ENCODE assay signal across 9 mouse cellular contexts in genomic region chr2:97478175-97478924, GRCm38 (mm10).
DNase-seq lines count a peak whose midpoint lies in the region; ATAC-seq and TF ChIP-seq lines count a peak whose summit lies in the region.
"Had no signal": no experiment of that assay in that cellular context is flagged by ENCODE, and none has a peak within 500 bp of the region (broad histone marks: within the 10 kb centered on the region; RNA-seq: fewer than 3 reads in every experiment).

No protein-coding gene starts in this region.

- ATAC-seq in stomach, embryonic 16.5 days (ENCODE audit: insufficient read depth, low FRiP score) = peak; percentile 40
- no peak for ATAC-seq in stomach, postnatal 0 days (ENCODE audit: low FRiP score, low TSS enrichment)
- ATAC-seq in erythroid progenitor cell, adult 5-6 weeks (replicated peaks; ENCODE audit: low FRiP score, poor library complexity, severe bottlenecking) = no peak

- TF ChIP-seq EP300 in stomach, postnatal 0 days (optimal IDR thresholded peaks at IDR 0.05) = no peak

- no peak overlapping the region for H3K4me3 ChIP-seq in stomach, embryonic 16.5 days (replicated peaks; ENCODE audit: low read length)
- H3K4me3 ChIP-seq in stomach, postnatal 0 days (ENCODE audit: low read depth, low read length) = no peak overlapping the region
- H3K4me3 ChIP-seq: liver, embryonic 15.5 days had no signal

- no peaks in the 10 kb centered on the region for H3K27me3 ChIP-seq in stomach, embryonic 16.5 days (ENCODE audit: control insufficient read depth, insufficient read depth, low read length)
- H3K27me3 ChIP-seq in stomach, postnatal 0 days (ENCODE audit: control insufficient read depth, insufficient read depth, low read length) = no peaks in the 10 kb centered on the region
- H3K27me3 ChIP-seq: liver, embryonic 15.5 days had no signal

- H3K36me3 ChIP-seq in stomach, embryonic 16.5 days (ENCODE audit: control insufficient read depth, insufficient read depth, low read length) = no peaks in the 10 kb centered on the region
- no peaks in the 10 kb centered on the region for H3K36me3 ChIP-seq in stomach, postnatal 0 days (ENCODE audit: control insufficient read depth, insufficient read depth, low read length)
- H3K36me3 ChIP-seq: liver, embryonic 15.5 days had no signal

- peak; percentile 9 for DNase-seq in cerebellum, adult 9-11 months
- no peak for DNase-seq in cerebellum, adult 8-10 months
- DNase-seq in stomach, postnatal 0 days (ENCODE audit: low spot score) = no peak
- DNase-seq in layer of hippocampus, postnatal 10 days (ENCODE audit: low spot score in 2 of 2) = peak; percentile 33 to 48
- DNase-seq in lung, adult 18-20 months = no peak
- DNase-seq in cerebellum, adult 11 months = no peak

- H3K4me1 ChIP-seq in stomach, embryonic 16.5 days (ENCODE audit: control insufficient read depth, insufficient read depth, low read length) = no peaks in the 10 kb centered on the region
- no peaks in the 10 kb centered on the region for H3K4me1 ChIP-seq in stomach, postnatal 0 days (replicated peaks; ENCODE audit: control insufficient read depth, insufficient read depth)
- H3K4me1 ChIP-seq: liver, embryonic 15.5 days had no signal

- no peak for TF ChIP-seq CTCF in stomach, postnatal 0 days (IDR thresholded peaks at IDR 0.05; ENCODE audit: low read depth)

- H3K9ac ChIP-seq in stomach, embryonic 16.5 days (ENCODE audit: low read length) = no peak overlapping the region
- no peak overlapping the region for H3K9ac ChIP-seq in stomach, postnatal 0 days (ENCODE audit: low read length)
- H3K9ac ChIP-seq: liver, embryonic 15.5 days had no signal

- no peak overlapping the region for H3K27ac ChIP-seq in stomach, embryonic 16.5 days (ENCODE audit: low read length)
- H3K27ac ChIP-seq in stomach, postnatal 0 days (replicated peaks) = no peak overlapping the region
- H3K27ac ChIP-seq: liver, embryonic 15.5 days had no signal

- WGBS in stomach, embryonic 16.5 days = 76% methylated on average over 10 of the region's 10 CpGs
- WGBS in stomach, postnatal 0 days = 70% methylated on average over 10 of the region's 10 CpGs

- H3K4me2 ChIP-seq in stomach, embryonic 16.5 days (ENCODE audit: low read depth, low read length) = no peak overlapping the region
- H3K4me2 ChIP-seq in stomach, postnatal 0 days (replicated peaks; ENCODE audit: low read depth) = no peak overlapping the region
- H3K4me2 ChIP-seq: liver, embryonic 15.5 days had no signal

- no peaks in the 10 kb centered on the region for H3K9me3 ChIP-seq in stomach, embryonic 16.5 days (replicated peaks; ENCODE audit: control insufficient read depth, low read length)
- H3K9me3 ChIP-seq in stomach, postnatal 0 days (ENCODE audit: control insufficient read depth, low read length) = no peaks in the 10 kb centered on the region
- H3K9me3 ChIP-seq: liver, embryonic 15.5 days had no signal

Comparison
In these comparisons a context has a peak if more than half of its experiments do, and no peak if none do; other contexts are left out.
1. DNase-seq: peak in cerebellum, adult 9-11 months (single experiment) and layer of hippocampus, postnatal 10 days (2 of 2); none in cerebellum, adult 8-10 months (single experiment), stomach, postnatal 0 days (single experiment), lung, adult 18-20 months (0 of 2) and cerebellum, adult 11 months (single experiment).